Mouse (Mus musculus): ENCODE results near the gene Nr1d1. TPM values are rescaled to one million over a fixed set of nuclear protein-coding genes. Genes with fewer than 3 reads are reported as not detected.

The Nr1d1 gene
- polyA plus RNA-seq, 1 experiment from 2014 or later, result 1.5 TPM

GRCm38 (mm10) chr11:98729119-98729588 is 46.0 kb downstream of the Nr1d1 start, which contains the start of gene Med24:
TSS of gene Med24 (minus strand) at chr11:98729435.
- peaks cover 2% of the 10 kb centered on the region; the same call in 1 of the 2 replicates for H3K9me3 ChIP-seq (replicated peaks)
- under 1% methylated on average over 16 of the region's 16 CpGs for WGBS
- H3K4me3 ChIP-seq, result peak within 1 kb of the TSS; percentile 73
- H3K36me3 ChIP-seq, result peaks cover 37% of the 10 kb centered on the region
- H3K27ac ChIP-seq, result peak within 1 kb of the TSS; percentile 88
- H3K27me3 ChIP-seq (ENCODE audit: low read depth, poor library complexity, severe bottlenecking), result no peaks in the 10 kb centered on the region
- peak; percentile 83 for DNase-seq (ENCODE audit: low spot score)
- H3K4me1 ChIP-seq, result peaks cover 6% of the 10 kb centered on the region

DNA sequence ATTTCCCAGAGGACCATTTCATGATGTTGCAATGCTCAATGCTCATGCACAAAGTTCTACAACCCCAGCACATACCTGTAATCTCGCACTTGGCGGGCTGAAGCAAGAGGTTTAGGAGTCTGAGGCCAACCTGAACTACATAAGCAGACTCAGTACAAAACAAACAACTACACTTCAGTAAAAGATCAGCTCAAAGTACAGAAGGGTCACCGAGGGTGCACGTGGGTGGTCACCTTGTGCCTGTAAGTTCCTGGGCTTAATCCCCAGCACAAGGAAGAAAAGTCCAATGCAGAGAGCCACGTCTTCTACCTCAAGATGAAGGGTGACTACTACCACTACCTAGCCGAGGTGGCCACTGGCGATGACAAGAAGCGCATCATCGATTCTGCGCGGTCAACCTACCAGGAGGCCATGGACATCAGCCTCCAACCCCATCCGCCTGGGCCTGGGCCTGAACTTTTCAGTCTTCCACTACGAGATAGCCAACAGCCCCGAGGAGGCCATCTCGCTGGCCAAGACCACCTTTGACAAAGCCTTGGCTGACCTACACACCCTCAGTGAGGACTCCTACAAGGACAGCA is 49.1 kb downstream of the Nr1d1 start:
- H3K4me3 ChIP-seq, result no peak overlapping the region
- DNase-seq (ENCODE audit: low spot score), result no peak
- peaks cover 44% of the 10 kb centered on the region for H3K36me3 ChIP-seq
- H3K4me1 ChIP-seq, result peaks cover 19% of the 10 kb centered on the region
- WGBS, result 94% methylated on average over 15 of the region's 15 CpGs
- no peak overlapping the region for H3K27ac ChIP-seq
- no peaks in the 10 kb centered on the region for H3K9me3 ChIP-seq (replicated peaks)
- no peaks in the 10 kb centered on the region for H3K27me3 ChIP-seq (ENCODE audit: low read depth, poor library complexity, severe bottlenecking)

DNA sequence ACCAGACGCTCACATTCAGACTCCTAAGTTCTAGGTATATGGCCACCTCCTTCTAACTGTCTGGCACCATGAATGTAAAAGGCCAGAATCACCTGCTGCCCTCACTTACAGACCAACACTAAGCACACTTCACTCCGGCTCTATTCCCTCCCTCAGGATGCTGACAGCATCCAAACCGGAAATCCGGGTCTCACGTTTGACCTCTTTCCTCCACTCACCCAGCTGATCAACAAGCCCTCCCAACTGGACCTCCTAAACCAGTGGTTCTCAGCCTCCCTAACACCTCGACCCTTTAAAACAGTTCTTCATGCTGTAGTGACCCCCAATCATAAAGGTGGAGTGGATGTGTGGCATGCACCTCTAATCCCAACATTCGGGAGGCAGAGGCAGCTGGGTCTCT is 52.0 kb downstream of the Nr1d1 start:
- H3K27ac ChIP-seq, result no peak overlapping the region
- 87% methylated on average over 7 of the region's 7 CpGs for WGBS
- no peak overlapping the region for H3K4me3 ChIP-seq
- H3K27me3 ChIP-seq (ENCODE audit: low read depth, poor library complexity, severe bottlenecking), result no peaks in the 10 kb centered on the region
- peaks cover 23% of the 10 kb centered on the region for H3K4me1 ChIP-seq
- H3K9me3 ChIP-seq (replicated peaks), result no peaks in the 10 kb centered on the region
- DNase-seq (ENCODE audit: low spot score), result no peak
- H3K36me3 ChIP-seq, result peaks cover 59% of the 10 kb centered on the region

DNA sequence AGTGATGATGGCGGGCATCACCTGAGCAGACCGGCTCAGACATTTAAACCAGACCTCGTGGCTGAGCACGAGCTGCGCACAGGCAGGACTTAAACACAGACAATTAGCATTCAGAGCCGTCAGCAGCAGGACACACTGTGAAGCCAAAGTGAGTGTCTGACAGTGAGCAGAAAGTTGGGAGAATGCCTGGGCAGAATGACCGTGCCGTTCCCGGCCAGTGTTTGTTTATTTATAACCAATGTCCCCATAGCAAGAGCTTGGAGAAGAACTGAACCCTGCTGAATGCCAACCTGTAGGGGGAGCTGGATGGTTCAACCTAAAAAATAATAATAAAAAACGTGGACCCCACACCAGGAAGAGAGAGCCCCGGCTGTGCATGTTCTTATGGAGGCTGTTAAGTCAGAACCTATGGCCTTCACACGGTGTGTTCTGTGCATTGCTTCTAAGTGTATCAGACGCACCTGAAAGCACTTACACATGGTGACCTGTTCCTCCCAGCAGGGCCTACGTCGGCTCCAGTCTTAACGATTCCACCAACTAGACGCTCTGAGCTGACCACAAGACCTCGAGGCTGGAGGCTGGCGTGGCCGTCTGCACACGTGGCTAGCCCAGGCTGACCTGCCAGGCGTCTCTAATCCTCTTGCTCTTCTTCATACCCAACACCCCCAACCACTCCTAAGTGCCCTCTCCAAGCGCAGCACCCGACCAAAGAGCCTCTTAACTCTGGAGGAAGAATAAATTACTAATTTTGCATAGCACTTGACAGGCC is 53.5 kb downstream of the Nr1d1 start:
- peaks cover 27% of the 10 kb centered on the region for H3K4me1 ChIP-seq
- no peaks in the 10 kb centered on the region for H3K27me3 ChIP-seq (ENCODE audit: low read depth, poor library complexity, severe bottlenecking)
- DNase-seq (ENCODE audit: low spot score), result no peak
- H3K36me3 ChIP-seq, result peaks cover 60% of the 10 kb centered on the region
- no peak overlapping the region for H3K4me3 ChIP-seq
- H3K27ac ChIP-seq, result peak overlapping the region; percentile 33; the same call in 1 of the 2 replicates
- WGBS, result 66% methylated on average over 24 of the region's 24 CpGs
- no peaks in the 10 kb centered on the region for H3K9me3 ChIP-seq (replicated peaks)

DNA sequence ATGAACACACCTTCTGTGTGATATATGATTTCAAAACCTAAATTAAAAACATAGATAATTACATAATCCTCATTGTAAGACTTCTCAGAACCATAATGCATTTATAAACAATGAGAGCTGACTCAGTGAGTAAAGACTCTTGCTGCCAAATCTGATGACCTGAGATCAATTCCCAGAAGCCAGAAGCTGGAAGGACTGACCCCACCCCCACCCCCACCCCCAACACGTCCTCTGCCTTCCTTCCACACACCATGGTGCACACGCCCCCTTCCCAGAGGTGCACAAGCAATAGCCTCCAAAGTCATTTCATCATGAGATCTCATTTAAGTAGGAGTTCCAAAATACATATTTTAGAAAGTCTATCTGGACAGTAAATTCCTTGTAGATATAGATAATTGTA is 54.4 kb downstream of the Nr1d1 start:
- DNase-seq (ENCODE audit: low spot score), result no peak
- Histone ChIP-seq H3K36me3 (peaks cover 60% of the 10 kb centered on the region), H3K27me3 (ENCODE audit: low read depth, poor library complexity, severe bottlenecking) (no peaks in the 10 kb centered on the region), H3K9me3 (replicated peaks) (no peaks in the 10 kb centered on the region), H3K4me3 (no peak overlapping the region), H3K4me1 (peaks cover 27% of the 10 kb centered on the region), H3K27ac (no peak overlapping the region)
- WGBS, result 70% methylated on average over 2 of the region's 2 CpGs

Other genes with a start within 250 kb of the Nr1d1 start
- not detected in 2 replicates for gene Ikzf3, start 229.3 kb downstream of the Nr1d1 start, polyA plus RNA-seq (2016; fragmentation: Nextera tagmentation; extraction: Ambion mirVana)
- gene Zpbp2, start 224.2 kb downstream of the Nr1d1 start, polyA plus RNA-seq (2016; fragmentation: Nextera tagmentation; extraction: Ambion mirVana), result 0.14 TPM in 1 of 2 replicates, not detected in the other
- gene Ormdl3, start 188.0 kb downstream of the Nr1d1 start, polyA plus RNA-seq (2016; fragmentation: Nextera tagmentation; extraction: Ambion mirVana), result 46.9 and 55.0 TPM in 2 replicates
- gene Lrrc3c, start 177.0 kb downstream of the Nr1d1 start, polyA plus RNA-seq (2016; fragmentation: Nextera tagmentation; extraction: Ambion mirVana), result not detected in 2 replicates
- 1.3 and 1.8 TPM in 2 replicates for gene Gm12355, start 149.7 kb downstream of the Nr1d1 start, polyA plus RNA-seq (2016; fragmentation: Nextera tagmentation; extraction: Ambion mirVana)
- not detected in 2 replicates for gene Gsdma3, start 149.0 kb downstream of the Nr1d1 start, polyA plus RNA-seq (2016; fragmentation: Nextera tagmentation; extraction: Ambion mirVana)
- gene Gsdma2, start 128.6 kb downstream of the Nr1d1 start, polyA plus RNA-seq (2016; fragmentation: Nextera tagmentation; extraction: Ambion mirVana), result not detected in 2 replicates
- 0.05 TPM in 1 of 2 replicates, not detected in the other for gene Gsdma, start 111.0 kb downstream of the Nr1d1 start, polyA plus RNA-seq (2016; fragmentation: Nextera tagmentation; extraction: Ambion mirVana)
- 284 and 303 TPM in 2 replicates for gene Psmd3, start 92.8 kb downstream of the Nr1d1 start, polyA plus RNA-seq (2016; fragmentation: Nextera tagmentation; extraction: Ambion mirVana)
- gene Csf3, start 74.1 kb downstream of the Nr1d1 start, polyA plus RNA-seq (2016; fragmentation: Nextera tagmentation; extraction: Ambion mirVana), result not detected in 2 replicates
- gene Med24, start 45.9 kb downstream of the Nr1d1 start, polyA plus RNA-seq (2016; fragmentation: Nextera tagmentation; extraction: Ambion mirVana), result 77.3 and 82.6 TPM in 2 replicates
- 6.3 and 11.6 TPM in 2 replicates for gene Thra, start 34.7 kb downstream of the Nr1d1 start, polyA plus RNA-seq (2016; fragmentation: Nextera tagmentation; extraction: Ambion mirVana)
- 22.8 and 25.0 TPM in 2 replicates for gene Msl1, start 20.2 kb upstream of the Nr1d1 start, polyA plus RNA-seq (2016; fragmentation: Nextera tagmentation; extraction: Ambion mirVana)
- gene Casc3, start 29.6 kb upstream of the Nr1d1 start, polyA plus RNA-seq (2016; fragmentation: Nextera tagmentation; extraction: Ambion mirVana), result 46.7 and 51.9 TPM in 2 replicates
- 1.4 and 1.9 TPM in 2 replicates for gene Rapgefl1, start 61.5 kb upstream of the Nr1d1 start, polyA plus RNA-seq (2016; fragmentation: Nextera tagmentation; extraction: Ambion mirVana)
- gene Wipf2, start 88.3 kb upstream of the Nr1d1 start, polyA plus RNA-seq (2016; fragmentation: Nextera tagmentation; extraction: Ambion mirVana), result 5.4 and 6.2 TPM in 2 replicates
- gene Cdc6, start 132.5 kb upstream of the Nr1d1 start, polyA plus RNA-seq (2016; fragmentation: Nextera tagmentation; extraction: Ambion mirVana), result 69.9 and 79.5 TPM in 2 replicates
- gene Rara, start 152.5 kb upstream of the Nr1d1 start, polyA plus RNA-seq (2016; fragmentation: Nextera tagmentation; extraction: Ambion mirVana), result 38.4 and 43.7 TPM in 2 replicates
- gene Gjd3, start 207.7 kb upstream of the Nr1d1 start, polyA plus RNA-seq (2016; fragmentation: Nextera tagmentation; extraction: Ambion mirVana), result 0.24 and 0.29 TPM in 2 replicates
- gene Top2a, start 248.9 kb upstream of the Nr1d1 start, polyA plus RNA-seq (2016; fragmentation: Nextera tagmentation; extraction: Ambion mirVana), result 291 and 354 TPM in 2 replicates

All from limb, embryonic 10.5 days (tissue).